Mouse (Mus musculus): ENCODE measurements at regions not wholly inside any gene's neighbourhood (a gene's known extent, or its start where the extent isn't known, plus 50 kb on each side); places are given as distances from the start of the nearest gene placed in this dataset.

DNA sequence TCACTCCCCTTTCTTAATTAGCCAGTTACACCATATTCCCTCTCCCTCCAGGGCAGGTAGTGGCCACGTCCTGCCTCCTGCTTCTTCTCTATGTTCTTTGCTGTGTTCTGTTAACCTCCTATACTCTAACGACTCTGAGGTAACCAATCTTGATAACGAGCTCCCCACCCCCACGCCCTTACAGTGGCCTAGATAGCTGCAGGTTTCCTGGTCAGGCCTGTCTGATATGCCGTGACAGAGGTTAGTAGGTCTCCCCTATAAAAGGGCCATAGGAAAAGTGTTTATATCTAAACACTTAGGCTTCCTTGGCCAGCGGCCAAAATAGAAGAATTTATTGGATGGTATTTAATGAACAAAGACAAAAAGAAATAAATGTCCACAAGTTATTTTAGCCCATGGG is 296.3 kb upstream of the Gadl1 start:
- 75% methylated on average over 6 of the region's 6 CpGs for WGBS

GRCm38 (mm10) chr9:115614007-115614406 is 295.2 kb upstream of the Gadl1 start:
- Histone ChIP-seq H3K27ac (ENCODE audit: low read depth, low read length) (no peak overlapping the region), H3K27me3 (ENCODE audit: control insufficient read depth, insufficient read depth, low read length) (no peaks in the 10 kb centered on the region), H3K9me3 (ENCODE audit: control insufficient read depth, low read length) (no peaks in the 10 kb centered on the region), H3K9ac (replicated peaks; ENCODE audit: low read depth, low read length) (no peak overlapping the region), H3K36me3 (ENCODE audit: control insufficient read depth, insufficient read depth, low read length) (no peaks in the 10 kb centered on the region), H3K4me3 (ENCODE audit: low read depth, low read length) (no peak overlapping the region), H3K4me1 (ENCODE audit: control insufficient read depth, insufficient read depth, low read length) (no peaks in the 10 kb centered on the region), H3K4me2 (ENCODE audit: low read depth, low read length) (no peak overlapping the region)
- 65% methylated on average over 2 of the region's 2 CpGs for WGBS
- ATAC-seq (ENCODE audit: low read depth) = no peak

More for the DNA sequence above, 296.3 kb upstream of the Gadl1 start:
- Histone ChIP-seq H3K4me3 (ENCODE audit: low read depth, low read length) (no peak overlapping the region), H3K27me3 (ENCODE audit: control insufficient read depth, insufficient read depth, low read length) (no peaks in the 10 kb centered on the region), H3K9me3 (ENCODE audit: control insufficient read depth, low read length) (no peaks in the 10 kb centered on the region), H3K27ac (ENCODE audit: low read depth, low read length) (no peak overlapping the region), H3K4me2 (ENCODE audit: low read depth, low read length) (no peak overlapping the region), H3K4me1 (ENCODE audit: control insufficient read depth, insufficient read depth, low read length) (no peaks in the 10 kb centered on the region), H3K36me3 (ENCODE audit: control insufficient read depth, insufficient read depth, low read length) (no peaks in the 10 kb centered on the region), H3K9ac (replicated peaks; ENCODE audit: low read depth, low read length) (no peak overlapping the region)
- ATAC-seq (ENCODE audit: low read depth) = no peak

DNA sequence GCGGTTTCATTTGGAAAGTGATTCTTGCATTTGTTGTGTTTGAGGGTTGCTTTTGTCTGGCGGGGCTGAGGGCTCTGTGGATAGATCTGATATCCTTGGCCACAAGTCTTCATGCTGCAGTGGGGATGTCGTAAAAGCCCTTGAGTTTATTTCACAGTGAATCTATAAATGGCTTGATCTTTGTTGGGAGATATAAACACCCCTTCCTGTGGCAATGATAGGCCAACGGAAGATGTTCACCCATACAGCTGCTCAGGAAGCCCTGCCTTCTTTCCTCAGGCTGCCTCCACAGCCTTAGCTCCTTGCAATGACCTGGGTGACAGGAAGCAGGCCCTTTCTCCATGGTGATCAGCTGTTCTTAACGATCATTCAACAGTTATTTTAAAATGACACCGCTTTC is 291.3 kb upstream of the Gadl1 start:
- Histone ChIP-seq H3K4me2 (ENCODE audit: low read depth, low read length) (no peak overlapping the region), H3K9ac (replicated peaks; ENCODE audit: low read depth, low read length) (no peak overlapping the region), H3K27me3 (ENCODE audit: control insufficient read depth, insufficient read depth, low read length) (no peaks in the 10 kb centered on the region), H3K36me3 (ENCODE audit: control insufficient read depth, insufficient read depth, low read length) (no peaks in the 10 kb centered on the region), H3K4me3 (ENCODE audit: low read depth, low read length) (no peak overlapping the region), H3K9me3 (ENCODE audit: control insufficient read depth, low read length) (no peaks in the 10 kb centered on the region), H3K4me1 (ENCODE audit: control insufficient read depth, insufficient read depth, low read length) (no peaks in the 10 kb centered on the region), H3K27ac (ENCODE audit: low read depth, low read length) (no peak overlapping the region)
- no peak for ATAC-seq (ENCODE audit: low read depth)
- 78% methylated on average over 6 of the region's 6 CpGs for WGBS

DNA sequence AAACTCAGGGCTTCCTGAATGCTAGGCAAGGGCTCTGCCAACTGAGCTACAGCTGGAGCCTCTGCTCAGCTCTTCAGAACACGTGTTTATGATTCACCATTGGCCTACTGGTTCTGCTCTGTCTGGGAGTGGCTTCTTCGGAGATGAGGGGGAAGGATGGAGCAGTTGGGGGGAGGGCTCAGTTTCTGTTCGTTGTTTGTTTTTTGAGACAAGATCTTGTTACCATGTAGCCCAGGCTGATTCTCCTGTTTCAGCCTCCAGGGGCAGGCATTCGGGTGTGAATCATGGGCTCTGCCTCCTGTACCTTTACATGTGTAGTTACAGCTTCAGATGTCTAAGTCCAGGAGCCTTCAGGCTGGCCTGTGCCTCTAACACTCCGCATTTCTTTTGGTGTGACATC is 285.3 kb upstream of the Gadl1 start:
- no peaks in the 10 kb centered on the region for H3K4me1 ChIP-seq (ENCODE audit: control insufficient read depth, insufficient read depth, low read length)
- no peaks in the 10 kb centered on the region for H3K36me3 ChIP-seq (ENCODE audit: control insufficient read depth, insufficient read depth, low read length)
- no peak overlapping the region for H3K4me2 ChIP-seq (ENCODE audit: low read depth, low read length)
- 79% methylated on average over 5 of the region's 5 CpGs for WGBS
- no peak overlapping the region for H3K27ac ChIP-seq (ENCODE audit: low read depth, low read length)
- H3K27me3 ChIP-seq (ENCODE audit: control insufficient read depth, insufficient read depth, low read length) = no peaks in the 10 kb centered on the region
- H3K4me3 ChIP-seq (ENCODE audit: low read depth, low read length) = no peak overlapping the region
- H3K9me3 ChIP-seq (ENCODE audit: control insufficient read depth, low read length) = no peaks in the 10 kb centered on the region
- ATAC-seq (ENCODE audit: low read depth) = no peak
- no peak overlapping the region for H3K9ac ChIP-seq (replicated peaks; ENCODE audit: low read depth, low read length)

GRCm38 (mm10) chr9:115624721-115625496 is 284.3 kb upstream of the Gadl1 start:
- Histone ChIP-seq H3K4me2 (ENCODE audit: low read depth, low read length) (no peak overlapping the region), H3K4me3 (ENCODE audit: low read depth, low read length) (no peak overlapping the region), H3K36me3 (ENCODE audit: control insufficient read depth, insufficient read depth, low read length) (no peaks in the 10 kb centered on the region), H3K4me1 (ENCODE audit: control insufficient read depth, insufficient read depth, low read length) (no peaks in the 10 kb centered on the region), H3K9me3 (ENCODE audit: control insufficient read depth, low read length) (no peaks in the 10 kb centered on the region), H3K27me3 (ENCODE audit: control insufficient read depth, insufficient read depth, low read length) (no peaks in the 10 kb centered on the region), H3K9ac (replicated peaks; ENCODE audit: low read depth, low read length) (no peak overlapping the region), H3K27ac (ENCODE audit: low read depth, low read length) (no peak overlapping the region)
- ATAC-seq (ENCODE audit: low read depth) = no peak
- 66% methylated on average over 15 of the region's 15 CpGs for WGBS

- no peaks in the 10 kb centered on the region for H3K4me1 ChIP-seq (ENCODE audit: control insufficient read depth, insufficient read depth, low read length)
- no peak overlapping the region for H3K4me3 ChIP-seq (ENCODE audit: low read depth, low read length)
- no peaks in the 10 kb centered on the region for H3K9me3 ChIP-seq (ENCODE audit: control insufficient read depth, low read length)
- H3K36me3 ChIP-seq (ENCODE audit: control insufficient read depth, insufficient read depth, low read length) = no peaks in the 10 kb centered on the region
- no peak overlapping the region for H3K4me2 ChIP-seq (ENCODE audit: low read depth, low read length)
- 85% methylated on average over 3 of the region's 3 CpGs for WGBS
- ATAC-seq (ENCODE audit: low read depth) = no peak
- H3K27me3 ChIP-seq (ENCODE audit: control insufficient read depth, insufficient read depth, low read length) = no peaks in the 10 kb centered on the region
- no peak overlapping the region for H3K27ac ChIP-seq (ENCODE audit: low read depth, low read length)
- H3K9ac ChIP-seq (replicated peaks; ENCODE audit: low read depth, low read length) = no peak overlapping the region
Observed at GRCm38 (mm10) chr9:115627551-115627950, 281.7 kb upstream of the Gadl1 start.

GRCm38 (mm10) chr9:115637114-115637513 is 272.1 kb upstream of the Gadl1 start:
- Histone ChIP-seq H3K4me3 (ENCODE audit: low read depth, low read length) (no peak overlapping the region), H3K36me3 (ENCODE audit: control insufficient read depth, insufficient read depth, low read length) (no peaks in the 10 kb centered on the region), H3K9me3 (ENCODE audit: control insufficient read depth, low read length) (no peaks in the 10 kb centered on the region), H3K27ac (ENCODE audit: low read depth, low read length) (no peak overlapping the region), H3K27me3 (ENCODE audit: control insufficient read depth, insufficient read depth, low read length) (no peaks in the 10 kb centered on the region), H3K4me1 (ENCODE audit: control insufficient read depth, insufficient read depth, low read length) (no peaks in the 10 kb centered on the region; the same call in 1 of the 2 replicates), H3K4me2 (ENCODE audit: low read depth, low read length) (no peak overlapping the region), H3K9ac (replicated peaks; ENCODE audit: low read depth, low read length) (no peak overlapping the region)
- 85% methylated on average over 6 of the region's 6 CpGs for WGBS
- ATAC-seq (ENCODE audit: low read depth) = no peak

DNA sequence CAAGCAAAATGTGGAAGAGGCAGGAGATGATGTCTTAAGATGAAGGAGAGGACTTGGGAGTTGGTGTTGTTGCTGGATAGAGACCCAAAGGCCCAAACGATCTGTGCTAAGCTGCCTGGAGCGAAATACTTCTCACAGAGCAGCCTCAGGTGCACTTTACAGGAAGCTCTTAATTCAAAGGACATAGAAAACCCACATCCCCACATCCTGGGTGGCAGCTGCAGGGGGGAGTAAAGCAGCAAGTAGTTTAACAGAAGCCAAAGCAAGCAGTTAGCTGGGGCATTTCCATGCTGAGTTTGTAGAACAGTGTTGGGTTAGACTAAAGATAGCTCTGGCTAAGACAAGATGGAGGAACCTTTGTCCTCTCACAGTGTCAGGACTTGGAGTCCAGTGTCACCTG is 268.5 kb upstream of the Gadl1 start:
- no peak for ATAC-seq (ENCODE audit: low read depth)
- H3K36me3 ChIP-seq (ENCODE audit: control insufficient read depth, insufficient read depth, low read length) = no peaks in the 10 kb centered on the region

DNA sequence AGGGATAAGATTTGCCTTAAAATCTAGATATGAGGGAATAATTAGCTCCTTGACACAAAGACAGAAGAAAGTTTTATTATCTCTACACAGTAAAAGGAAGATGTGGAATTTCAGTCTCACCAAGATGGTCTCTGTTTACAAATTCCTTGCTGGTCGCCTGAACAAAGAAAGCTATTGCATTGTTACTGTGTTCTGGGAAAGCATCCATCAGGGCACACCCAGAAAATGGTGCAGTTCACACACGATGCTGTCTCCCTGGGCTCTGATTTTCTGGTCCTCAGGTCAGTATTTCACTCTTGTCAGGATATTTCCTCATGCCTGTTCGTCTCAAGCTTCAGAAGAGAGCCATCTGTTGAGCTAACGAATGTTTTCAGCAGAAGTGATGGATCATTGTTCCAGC is 267.2 kb upstream of the Gadl1 start:
- H3K9ac ChIP-seq (replicated peaks; ENCODE audit: low read depth, low read length) = no peak overlapping the region
- peaks cover 3% of the 10 kb centered on the region for H3K4me1 ChIP-seq (ENCODE audit: control insufficient read depth, insufficient read depth, low read length)
- H3K27ac ChIP-seq (ENCODE audit: low read depth, low read length) = no peak overlapping the region
- no peaks in the 10 kb centered on the region for H3K9me3 ChIP-seq (ENCODE audit: control insufficient read depth, low read length)
- H3K36me3 ChIP-seq (ENCODE audit: control insufficient read depth, insufficient read depth, low read length) = no peaks in the 10 kb centered on the region
- H3K4me3 ChIP-seq (ENCODE audit: low read depth, low read length) = no peak overlapping the region
- ATAC-seq (ENCODE audit: low read depth) = no peak
- no peaks in the 10 kb centered on the region for H3K27me3 ChIP-seq (ENCODE audit: control insufficient read depth, insufficient read depth, low read length)
- WGBS = 20% methylated on average over 4 of the region's 4 CpGs
- H3K4me2 ChIP-seq (ENCODE audit: low read depth, low read length) = no peak overlapping the region

More for the DNA sequence above, 268.5 kb upstream of the Gadl1 start:
- Histone ChIP-seq H3K27me3 (ENCODE audit: control insufficient read depth, insufficient read depth, low read length) (no peaks in the 10 kb centered on the region), H3K9me3 (ENCODE audit: control insufficient read depth, low read length) (no peaks in the 10 kb centered on the region), H3K27ac (ENCODE audit: low read depth, low read length) (no peak overlapping the region), H3K4me2 (ENCODE audit: low read depth, low read length) (no peak overlapping the region), H3K9ac (replicated peaks; ENCODE audit: low read depth, low read length) (no peak overlapping the region), H3K4me1 (ENCODE audit: control insufficient read depth, insufficient read depth, low read length) (no peaks in the 10 kb centered on the region; the same call in none of the 2 replicates), H3K4me3 (ENCODE audit: low read depth, low read length) (no peak overlapping the region)
- WGBS = 93% methylated on average over 2 of the region's 2 CpGs

Data from neural tube, embryonic 14.5 days (tissue).